Mouse (Mus musculus) small intestine, adult 2 months (tissue): ENCODE results near the gene Hephl1. TPM values are rescaled to one million over a fixed set of nuclear protein-coding genes. Genes with fewer than 3 reads are reported as not detected.
A peak's percentile ranks its signal among the peaks of the same experiment; 100 is the strongest.

ENCODE experiments used
- H3K27ac ChIP-seq: fragments of 200-500 bp; 2 replicates; pipeline ENCODE4 v1.5.1; 2012; ENCODE audit warnings: low read depth, low read length, control low read depth, inconsistent platforms; ENCODE audit not compliant: insufficient read depth
- H3K27me3 ChIP-seq: fragments of 200-500 bp; 2 replicates; pipeline ENCODE4 v1.6.1; 2012; ENCODE audit warnings: mild to moderate bottlenecking, moderate library complexity, low read length, inconsistent platforms; ENCODE audit not compliant: control insufficient read depth, insufficient read depth
- H3K36me3 ChIP-seq: fragments of 200-500 bp; 2 replicates; pipeline ENCODE4 v1.6.1; 2012; ENCODE audit warnings: mild to moderate bottlenecking, low read length, control low read depth, inconsistent platforms; ENCODE audit not compliant: control insufficient read depth, insufficient read depth
- H3K4me1 ChIP-seq: fragments of 200-500 bp; 2 replicates; pipeline ENCODE4 v1.6.1; 2012; ENCODE audit warnings: low read length, inconsistent platforms, mixed read lengths; ENCODE audit not compliant: control insufficient read depth, insufficient read depth, insufficient read length
- H3K4me3 ChIP-seq: fragments of 200-500 bp; 2 replicates; pipeline ENCODE4 v1.5.1; 2012; ENCODE audit warnings: low read depth, mild to moderate bottlenecking, control low read depth, inconsistent platforms, low read length, moderate library complexity
- CTCF ChIP-seq: fragments of 200-500 bp; IDR thresholded peaks from 2 replicates; pipeline ENCODE4 v1.5.1; 2012; ENCODE audit warnings: low read depth, mild to moderate bottlenecking, control low read depth, inconsistent platforms, low read length, moderate library complexity, mixed read lengths; ENCODE audit not compliant: insufficient replicate concordance, insufficient read length; ENCODE audit errors: extremely low read depth
- POLR2A ChIP-seq: fragments of 200-500 bp; IDR thresholded peaks from 2 replicates; pipeline ENCODE4 v1.6.1; 2012; ENCODE audit warnings: low read depth, mild to moderate bottlenecking, control low read depth, inconsistent platforms, low read length, moderate library complexity
- WGBS: fragments of 180-500 bp; shearing (Covaris S2); methylation state at CpG from one replicate; pipeline ENCODE4 v1.1.7; 2018; 5-methylcytosine and 5-hydroxymethylcytosine counted together
- polyA plus RNA-seq: library from polyadenylated mRNA; depleted of rRNA; stranded (reverse); fragments of >200 nt; gene quantifications from 2 replicates; pipeline ENCODE4 v1.2.3, GENCODE M21; 2012; rRNA removed

Gene Hephl1
- polyA plus RNA-seq = 0.04 TPM in 1 of 2 replicates, not detected in the other

GRCm38 (mm10) chr9:15112008-15112407 is at the start of gene Hephl1:
Hephl1 (minus strand) TSS chr9:15112108.
- WGBS = 75% methylated on average over 5 of the region's 5 CpGs
- Histone ChIP-seq H3K4me3 (no peak within 1 kb of the TSS), H3K36me3 (no peaks in the 10 kb centered on the region), H3K27me3 (no peaks in the 10 kb centered on the region), H3K27ac (no peak within 1 kb of the TSS), H3K4me1 (no peaks in the 10 kb centered on the region)
- TF ChIP-seq CTCF = no peak
- TF ChIP-seq POLR2A = no peak

DNA sequence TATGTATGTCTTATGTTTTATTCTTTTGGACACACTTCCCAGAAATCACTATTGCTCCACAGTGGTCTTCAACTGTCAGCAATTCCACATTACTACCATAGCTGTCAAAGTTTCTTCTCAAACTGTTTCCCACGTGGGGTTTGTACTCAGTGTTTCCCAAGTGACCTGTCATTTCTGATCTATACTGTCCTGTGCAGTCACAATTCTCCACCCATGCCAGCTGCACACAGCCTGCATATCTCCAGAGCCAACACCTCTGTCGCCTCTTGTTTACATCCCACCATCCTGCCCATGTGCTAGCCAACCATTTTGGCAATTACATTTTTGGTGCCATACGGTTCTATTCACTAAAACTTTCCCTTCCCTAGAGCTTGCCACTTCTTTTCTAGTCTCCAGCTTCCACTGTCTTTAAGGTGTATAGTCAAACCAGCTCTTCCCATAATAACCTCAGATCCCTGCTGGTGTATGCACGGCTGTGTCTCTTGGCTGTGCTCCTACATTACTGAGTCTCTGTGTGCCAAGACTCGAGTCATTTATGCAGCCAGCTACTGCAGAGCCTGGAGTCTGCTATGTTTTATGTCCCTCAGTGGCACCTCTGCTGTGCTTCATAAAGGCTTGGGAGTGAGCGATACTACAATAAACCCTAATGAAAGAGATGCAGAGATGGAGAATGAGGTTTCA is 37.5 kb upstream of the Hephl1 start:
- 59% methylated on average over 6 of the region's 6 CpGs for WGBS

DNA sequence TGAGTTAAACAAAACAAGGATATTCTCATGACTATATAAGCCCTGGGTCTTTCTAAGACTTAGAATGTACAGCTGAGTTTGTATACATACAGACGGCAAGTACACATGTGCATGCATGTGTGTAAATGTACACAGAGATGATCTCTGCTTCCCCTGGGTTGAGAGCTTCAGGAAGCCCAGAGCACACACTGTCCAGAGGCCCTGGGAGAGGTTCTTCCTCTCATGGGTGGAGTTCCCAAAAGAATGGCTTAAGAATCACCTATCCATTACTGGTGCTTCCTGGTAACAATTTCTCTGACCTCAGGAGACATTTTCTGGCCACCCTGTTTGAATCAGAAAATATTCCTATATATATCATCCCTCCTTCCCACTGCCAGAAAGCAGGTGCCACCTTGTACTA is 28.6 kb upstream of the Hephl1 start:
- no peak overlapping the region for H3K27ac ChIP-seq
- 93% methylated on average over 1 of the region's 1 CpGs for WGBS
- no peaks in the 10 kb centered on the region for H3K4me1 ChIP-seq
- H3K27me3 ChIP-seq = no peaks in the 10 kb centered on the region; the same call in 1 of the 2 replicates
- no peak for TF ChIP-seq CTCF
- TF ChIP-seq POLR2A = no peak
- H3K36me3 ChIP-seq = no peaks in the 10 kb centered on the region
- no peak overlapping the region for H3K4me3 ChIP-seq

More for the DNA sequence above, 37.5 kb upstream of the Hephl1 start:
- Histone ChIP-seq H3K36me3 (no peaks in the 10 kb centered on the region), H3K27ac (no peak overlapping the region), H3K4me3 (no peak overlapping the region), H3K27me3 (no peaks in the 10 kb centered on the region; the same call in 1 of the 2 replicates), H3K4me1 (no peaks in the 10 kb centered on the region)
- no peak for TF ChIP-seq CTCF
- no peak for TF ChIP-seq POLR2A

GRCm38 (mm10) chr9:15125897-15126296 is 14.0 kb upstream of the Hephl1 start:
- Histone ChIP-seq H3K4me1 (no peaks in the 10 kb centered on the region), H3K27ac (no peak overlapping the region), H3K36me3 (no peaks in the 10 kb centered on the region), H3K4me3 (no peak overlapping the region), H3K27me3 (no peaks in the 10 kb centered on the region)
- no peak for TF ChIP-seq CTCF
- WGBS = 91% methylated on average over 2 of the region's 2 CpGs

DNA sequence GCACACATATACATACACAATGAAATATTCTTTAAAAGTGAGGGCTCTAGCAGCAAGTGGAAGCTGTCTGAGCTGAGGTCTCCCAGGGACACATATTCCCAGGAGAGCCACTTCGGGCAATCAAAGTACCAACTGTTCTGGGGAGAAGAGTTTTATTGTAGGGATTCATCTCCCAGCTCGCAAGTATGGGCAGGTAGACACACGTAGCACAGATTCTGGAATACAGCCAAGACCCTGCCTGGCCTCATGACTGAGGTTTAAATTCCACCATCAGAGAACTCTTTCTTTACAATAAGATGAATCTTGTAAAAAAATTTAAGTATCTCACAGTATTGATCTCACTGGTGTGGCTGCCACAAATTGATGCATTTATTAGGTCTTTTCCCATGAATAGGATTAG is 10.5 kb upstream of the Hephl1 start:
- WGBS = 23% methylated on average over 3 of the region's 3 CpGs
- H3K36me3 ChIP-seq = no peaks in the 10 kb centered on the region
- no peak for TF ChIP-seq CTCF
- TF ChIP-seq POLR2A = no peak
- no peaks in the 10 kb centered on the region for H3K4me1 ChIP-seq
- no peaks in the 10 kb centered on the region for H3K27me3 ChIP-seq
- H3K4me3 ChIP-seq = no peak overlapping the region
- no peak overlapping the region for H3K27ac ChIP-seq

- Histone ChIP-seq H3K4me3 (no peak overlapping the region), H3K36me3 (no peaks in the 10 kb centered on the region), H3K27me3 (no peaks in the 10 kb centered on the region), H3K27ac (no peak overlapping the region), H3K4me1 (no peaks in the 10 kb centered on the region)
- no peak for TF ChIP-seq POLR2A
- TF ChIP-seq CTCF = peak; percentile 38; the same call in 1 of the 2 replicates
- WGBS = 46% methylated on average over 7 of the region's 7 CpGs
Observed at GRCm38 (mm10) chr9:15120841-15121358, 9.0 kb upstream of the Hephl1 start.

DNA sequence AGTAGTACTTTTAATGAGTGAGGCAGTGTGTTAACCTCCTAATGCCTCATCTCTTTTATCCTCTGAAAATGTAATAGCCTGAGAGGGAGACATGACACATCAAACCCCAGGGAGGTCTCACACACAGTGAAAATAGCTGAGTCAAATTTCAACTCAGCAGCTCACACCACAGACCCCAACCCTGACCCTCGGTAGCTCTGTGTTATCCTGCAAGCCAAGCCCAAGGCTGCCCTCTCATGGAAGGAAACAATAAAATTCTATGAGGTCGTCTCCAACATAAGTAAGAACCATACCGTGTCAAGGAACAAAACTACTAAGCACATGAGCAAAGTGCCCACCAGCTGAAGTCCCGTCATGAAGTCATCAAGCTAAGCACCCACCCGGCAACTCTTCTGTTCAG is 8.3 kb upstream of the Hephl1 start:
- H3K4me1 ChIP-seq = no peaks in the 10 kb centered on the region
- TF ChIP-seq POLR2A (no peak), CTCF (no peak)
- H3K27me3 ChIP-seq = no peaks in the 10 kb centered on the region
- 46% methylated on average over 5 of the region's 5 CpGs for WGBS
- H3K4me3 ChIP-seq = no peak overlapping the region
- no peaks in the 10 kb centered on the region for H3K36me3 ChIP-seq
- H3K27ac ChIP-seq = no peak overlapping the region

GRCm38 (mm10) chr9:15119515-15119914 is 7.6 kb upstream of the Hephl1 start:
- 18% methylated on average over 1 of the region's 1 CpGs for WGBS
- Histone ChIP-seq H3K4me1 (no peaks in the 10 kb centered on the region), H3K4me3 (no peak overlapping the region), H3K27ac (no peak overlapping the region), H3K27me3 (no peaks in the 10 kb centered on the region), H3K36me3 (no peaks in the 10 kb centered on the region)
- TF ChIP-seq POLR2A (no peak), CTCF (no peak)
